Mouse (Mus musculus): ENCODE measurements at regions not wholly inside any gene's neighbourhood (a gene's known extent, or its start where the extent isn't known, plus 50 kb on each side); places are given as distances from the start of the nearest gene placed in this dataset.
A peak's percentile ranks its signal among the peaks of the same experiment; 100 is the strongest.
"Not testable (repeated sequence)": the region's sequence is repeated elsewhere in the genome, so short reads cannot be mapped to it uniquely, and the experiment has no call there.

GRCm38 (mm10) chr15:60333573-60334306 is 317.3 kb upstream of the 4933412E24Rik start:
- no peak for DNase-seq

- DNase-seq = no peak
Measured at GRCm38 (mm10) chr15:60317577-60317976, 301.2 kb upstream of the 4933412E24Rik start.

- no peak for DNase-seq
Measured at GRCm38 (mm10) chr15:60315210-60315609, 298.8 kb upstream of the 4933412E24Rik start.

- no peak for DNase-seq
Measured at GRCm38 (mm10) chr15:60309909-60310308, 293.5 kb upstream of the 4933412E24Rik start.

DNA sequence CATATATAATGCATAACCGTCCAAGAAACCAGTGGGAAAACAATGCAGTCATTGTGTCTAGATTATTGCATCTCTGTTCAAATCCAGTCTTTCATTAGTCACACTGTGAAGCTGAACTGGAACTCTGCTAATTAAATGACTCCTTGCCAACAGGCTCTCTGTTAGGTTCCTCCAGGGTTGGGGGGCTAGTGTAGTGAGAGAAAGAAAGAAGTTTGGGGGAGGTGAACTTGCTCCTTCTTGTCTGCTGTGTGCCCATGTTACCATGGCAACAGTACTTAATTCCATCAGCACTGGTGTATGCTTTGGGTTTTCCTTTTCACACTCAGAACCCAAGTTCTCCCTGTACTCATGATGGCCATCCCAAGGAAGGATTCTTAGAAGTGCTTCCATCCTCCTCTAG is 292.6 kb upstream of the 4933412E24Rik start:
- no peak for DNase-seq

DNA sequence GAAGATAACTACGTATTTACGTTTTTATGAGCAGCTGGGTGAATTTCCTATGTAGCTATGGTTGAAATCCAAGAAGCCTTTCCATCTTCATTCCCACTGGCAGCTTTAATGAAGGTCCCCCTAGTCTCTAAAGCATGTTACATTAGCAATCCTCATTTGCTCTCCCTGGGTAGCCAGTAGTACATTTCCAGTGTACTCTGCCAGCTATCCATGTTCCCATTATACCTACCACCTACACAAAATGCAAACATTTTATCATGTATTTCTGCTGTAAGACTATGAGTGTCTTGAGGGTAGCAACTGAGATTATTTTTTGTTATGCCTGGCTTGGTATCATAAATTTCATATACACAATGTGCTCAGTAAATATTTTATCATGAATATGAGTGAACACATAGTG is 291.7 kb upstream of the 4933412E24Rik start:
- no peak for DNase-seq

DNA sequence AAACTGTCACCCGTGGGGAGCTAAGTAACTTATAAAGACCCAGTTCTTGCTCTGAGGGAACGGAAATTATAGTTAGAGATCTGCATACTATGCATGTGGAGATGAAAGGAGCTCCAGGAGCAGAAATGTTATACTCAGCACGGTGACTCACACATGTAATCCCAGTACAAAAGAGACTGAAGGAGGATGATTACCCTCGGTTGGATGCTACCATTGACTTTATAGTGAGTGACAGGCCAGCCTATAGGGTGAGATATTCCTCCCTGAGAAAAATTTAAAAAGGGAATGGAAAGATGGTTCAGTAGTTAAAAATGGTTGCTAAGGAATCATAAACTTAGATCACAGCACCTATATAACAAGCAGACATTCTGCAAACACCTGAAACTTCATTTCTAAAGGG is 287.1 kb upstream of the 4933412E24Rik start:
- no peak for DNase-seq

DNA sequence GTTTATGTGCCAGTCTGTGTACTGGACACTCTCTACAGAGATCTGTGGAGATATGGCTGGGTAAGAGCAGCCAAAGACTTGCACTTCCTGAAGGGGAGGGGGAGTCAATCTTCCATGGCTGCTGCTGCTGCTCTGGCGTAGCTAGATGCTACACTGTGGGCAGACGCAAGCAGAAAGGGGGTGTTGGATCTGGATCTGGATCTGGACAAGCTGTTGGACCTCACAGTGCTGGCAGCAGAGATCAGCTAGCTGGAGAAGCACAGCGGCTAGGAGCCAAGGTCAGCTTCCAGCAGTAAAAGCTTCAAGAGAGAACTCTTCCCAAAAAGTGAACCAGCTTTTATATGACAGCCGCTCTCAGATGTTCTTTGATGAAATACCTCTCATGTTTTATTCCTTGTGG is 285.5 kb upstream of the 4933412E24Rik start:
- peak; percentile 33 for DNase-seq

DNA sequence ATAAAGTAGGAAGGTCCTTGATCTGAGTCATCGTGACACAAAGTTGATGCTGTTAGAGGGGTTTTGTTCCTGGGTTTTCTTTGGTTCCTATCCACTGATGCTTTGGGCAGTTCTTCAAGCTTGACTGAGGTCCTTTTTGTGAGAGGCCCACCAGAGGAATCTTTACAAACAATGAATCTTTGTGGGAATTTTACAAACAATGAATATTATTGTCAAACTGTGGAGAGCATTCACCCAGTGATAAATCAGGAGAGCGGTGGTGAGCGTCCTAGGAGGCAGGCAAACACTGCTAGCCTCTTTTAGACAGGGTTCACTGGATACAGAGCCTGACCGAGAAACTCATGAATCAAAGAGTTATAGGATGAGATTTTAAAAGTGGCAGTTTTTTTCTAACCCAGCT is 268.9 kb upstream of the 4933412E24Rik start:
- DNase-seq = no peak

- no peak for DNase-seq
Measured at GRCm38 (mm10) chr15:60280378-60280777, 264.0 kb upstream of the 4933412E24Rik start.

GRCm38 (mm10) chr15:60253661-60254060 is 237.2 kb upstream of the 4933412E24Rik start:
- not testable (repeated sequence) for DNase-seq

- DNase-seq = no peak
Measured at GRCm38 (mm10) chr15:60226335-60226938, 210.0 kb upstream of the 4933412E24Rik start.

- DNase-seq = no peak
Measured at GRCm38 (mm10) chr15:60195070-60195469, 178.7 kb upstream of the 4933412E24Rik start.

GRCm38 (mm10) chr15:60193157-60193556 is 176.7 kb upstream of the 4933412E24Rik start:
- DNase-seq = no peak

GRCm38 (mm10) chr15:60187002-60187715 is 170.7 kb upstream of the 4933412E24Rik start:
- peak; percentile 20 for DNase-seq

- DNase-seq = peak; percentile 1
Measured at GRCm38 (mm10) chr15:60141554-60142070, 125.2 kb upstream of the 4933412E24Rik start.

- no peak for DNase-seq
Measured at GRCm38 (mm10) chr15:60136671-60137070, 120.3 kb upstream of the 4933412E24Rik start.

DNA sequence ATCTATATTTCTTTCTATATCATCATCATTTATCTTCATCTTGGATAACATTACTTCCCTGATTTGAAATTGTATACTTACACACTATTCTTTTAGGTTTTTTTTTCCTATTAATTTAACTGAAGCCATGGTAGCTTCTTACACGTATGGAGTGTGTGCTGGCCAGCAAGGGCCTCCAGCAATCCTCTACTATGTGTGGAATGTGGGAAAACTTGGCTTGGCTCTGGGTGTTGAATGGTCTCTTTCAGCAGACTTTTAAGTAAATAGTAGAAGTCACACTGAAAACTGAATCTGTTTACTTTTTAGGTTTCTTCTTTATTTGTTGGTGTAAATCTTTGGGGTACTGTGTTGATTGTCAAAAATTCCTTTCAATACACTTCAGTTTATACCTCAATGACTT is 118.1 kb upstream of the 4933412E24Rik start:
- no peak for DNase-seq

GRCm38 (mm10) chr15:60132701-60133100 is 116.3 kb upstream of the 4933412E24Rik start:
- DNase-seq = no peak

DNA sequence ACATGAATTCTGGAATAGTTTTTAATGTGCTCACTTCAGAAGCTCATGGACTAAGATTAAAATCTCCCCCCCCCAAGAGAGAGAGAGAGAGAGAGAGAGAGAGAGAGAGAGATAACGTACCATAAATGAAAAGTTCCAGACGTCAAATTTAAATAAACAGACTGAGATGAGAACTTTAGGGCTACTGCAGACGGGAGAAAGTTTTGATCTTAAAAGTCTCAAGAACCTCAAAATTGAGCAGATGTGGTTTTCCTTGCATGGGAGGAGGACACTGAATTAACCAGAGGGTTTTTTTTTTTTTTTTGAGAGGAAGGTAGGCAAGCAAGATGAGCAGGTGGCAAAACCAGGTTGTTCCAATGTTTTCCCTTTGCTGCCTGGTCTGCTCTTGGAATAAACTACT is 108.0 kb upstream of the 4933412E24Rik start:
- no peak for DNase-seq

GRCm38 (mm10) chr15:60119926-60120325 is 103.5 kb upstream of the 4933412E24Rik start:
- DNase-seq = no peak

DNA sequence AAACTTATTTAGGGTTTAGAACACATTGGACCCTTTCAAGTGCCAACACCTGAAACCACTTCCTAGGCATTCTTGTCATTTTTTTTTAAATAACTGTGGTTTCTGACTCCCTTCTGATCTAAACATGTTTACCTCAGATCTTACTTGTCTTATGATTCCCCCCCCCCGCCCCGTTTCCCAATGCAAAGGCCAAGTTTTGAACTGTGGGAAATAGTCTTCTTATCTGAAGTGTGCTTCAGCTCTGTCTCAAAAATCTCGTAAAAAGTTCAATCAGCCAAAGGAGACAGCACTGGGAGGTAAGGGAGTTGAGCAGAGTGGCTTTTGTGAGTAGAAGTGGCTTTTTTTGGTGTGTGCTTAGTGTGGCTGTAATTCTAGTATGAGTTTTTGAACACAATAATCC is 95.5 kb upstream of the 4933412E24Rik start:
- DNase-seq = no peak

GRCm38 (mm10) chr15:60111046-60111445 is 94.6 kb upstream of the 4933412E24Rik start:
- DNase-seq = no peak

GRCm38 (mm10) chr15:60104126-60104525 is 87.7 kb upstream of the 4933412E24Rik start:
- DNase-seq = no peak
